Mouse (Mus musculus): Measurements from ENCODE around the gene Mum1.

Mum1 gene

DNA sequence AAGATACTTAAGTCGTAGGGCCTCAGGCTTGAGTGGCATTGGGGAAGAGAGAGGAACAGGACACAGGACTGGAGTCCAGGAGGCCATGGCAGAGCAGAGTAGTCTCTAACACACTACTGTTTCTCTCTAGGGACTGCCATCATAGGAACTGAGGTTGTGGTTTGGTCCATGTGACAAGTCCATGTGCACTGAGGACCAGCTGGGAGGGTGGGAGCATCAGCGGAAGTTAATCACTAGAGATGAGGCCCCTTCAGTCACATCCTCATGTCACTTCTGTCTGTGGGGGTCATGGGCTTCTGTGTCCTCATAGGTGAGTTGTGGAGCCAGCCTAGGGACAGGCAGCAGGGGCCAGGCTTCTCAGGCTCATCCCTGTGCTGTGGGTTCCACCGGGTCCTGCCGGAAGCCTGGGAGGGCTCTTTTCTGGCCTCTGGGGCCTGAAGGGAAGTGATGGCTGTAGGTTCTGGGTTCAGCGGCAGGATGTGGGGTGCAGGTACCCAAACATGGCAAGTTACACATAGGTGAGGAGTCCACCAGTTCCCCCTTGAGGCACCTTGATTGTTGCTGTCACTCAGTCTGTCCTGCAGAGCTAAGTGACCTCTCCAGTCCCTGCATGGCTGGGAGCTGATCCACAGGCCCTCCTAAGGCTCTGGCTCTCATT is 45.1 kb downstream of the Mum1 start:
- no peak for DNase-seq (ENCODE audit: low spot score in 2 of 2)

- no peak for DNase-seq (ENCODE audit: low spot score in 2 of 2)
Measured at GRCm38 (mm10) chr10:80271870-80272585, 45.8 kb downstream of the Mum1 start.

DNA sequence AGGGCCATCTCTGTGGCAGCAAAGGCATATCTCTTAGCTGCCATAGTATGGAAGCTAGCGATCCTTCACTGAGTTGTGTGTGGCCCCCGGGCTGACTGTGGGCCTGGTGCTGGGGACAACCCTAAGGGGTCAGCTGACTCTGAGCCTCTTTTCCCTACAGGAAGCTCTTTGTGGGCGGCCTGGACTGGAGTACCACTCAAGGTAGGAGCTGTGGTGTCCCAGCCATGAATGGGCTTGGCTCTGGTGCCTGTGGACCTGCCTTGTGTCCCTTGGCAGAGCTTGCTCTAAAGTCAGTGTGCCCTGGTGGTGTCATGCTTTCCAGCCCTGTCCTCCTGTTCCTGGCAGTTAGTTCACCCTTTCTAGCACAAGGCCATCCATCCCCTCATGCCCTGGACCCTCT is 47.6 kb downstream of the Mum1 start:
- DNase-seq (ENCODE audit: low spot score in 2 of 2): no peak

GRCm38 (mm10) chr10:80276238-80276637 is 50.0 kb downstream of the Mum1 start:
- no peak for DNase-seq (ENCODE audit: low spot score in 2 of 2)

GRCm38 (mm10) chr10:80278390-80278789 is 52.2 kb downstream of the Mum1 start:
- DNase-seq (ENCODE audit: low spot score in 2 of 2): no peak

DNA sequence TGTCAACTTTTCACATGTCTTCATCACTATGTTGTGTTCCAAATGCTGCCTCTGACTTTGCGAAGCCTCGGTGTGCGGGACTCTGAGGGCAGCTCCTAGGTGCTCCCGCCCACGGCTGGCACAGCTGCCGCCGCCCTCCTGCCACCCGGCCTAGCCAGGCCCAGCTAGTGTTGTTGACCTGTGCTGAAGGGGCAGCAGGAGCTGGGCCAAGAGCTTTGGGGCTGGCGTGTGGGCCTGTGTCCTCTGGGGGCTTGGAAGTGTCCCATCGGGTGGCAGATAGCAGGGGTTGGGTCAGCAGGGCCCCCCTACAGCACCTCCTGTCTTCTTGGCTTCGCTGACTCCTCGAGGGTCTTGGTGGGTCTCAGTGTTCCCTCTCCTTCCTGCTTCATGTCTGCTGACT is 53.0 kb downstream of the Mum1 start:
- no peak for DNase-seq (ENCODE audit: low spot score in 2 of 2)

DNA sequence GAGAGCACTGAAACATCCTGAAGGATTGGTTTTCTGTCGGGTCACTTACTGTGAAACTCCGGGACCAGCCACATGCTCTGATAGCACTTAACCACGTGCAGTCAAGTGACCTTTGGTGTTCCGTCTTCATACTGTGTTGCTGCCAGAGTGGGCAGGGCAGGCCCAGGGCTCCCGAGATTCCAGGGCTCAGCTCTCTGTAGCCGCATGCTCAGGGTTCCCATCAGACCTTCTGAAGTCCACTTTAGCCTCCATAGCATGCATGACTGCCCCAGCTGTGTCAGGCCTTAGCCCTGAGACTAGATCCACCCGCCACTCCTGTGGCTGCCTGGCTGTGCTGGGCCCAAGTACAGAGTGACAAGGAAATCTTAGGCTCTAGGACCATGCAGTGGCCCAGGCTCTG is 55.1 kb downstream of the Mum1 start:
- DNase-seq (ENCODE audit: low spot score in 2 of 2): peak in 1 of 2 experiments; percentile 64

GRCm38 (mm10) chr10:80281921-80282371 is 55.7 kb downstream of the Mum1 start:
- DNase-seq (ENCODE audit: low spot score in 2 of 2): no peak

GRCm38 (mm10) chr10:80282481-80283441 is 56.5 kb downstream of the Mum1 start:
- no peak for DNase-seq (ENCODE audit: low spot score in 2 of 2)

- no peak for DNase-seq (ENCODE audit: low spot score in 2 of 2)
Measured at GRCm38 (mm10) chr10:80285222-80286070, 59.2 kb downstream of the Mum1 start.

GRCm38 (mm10) chr10:80288097-80288496 is 61.9 kb downstream of the Mum1 start:
- no peak for DNase-seq (ENCODE audit: low spot score in 2 of 2)

DNA sequence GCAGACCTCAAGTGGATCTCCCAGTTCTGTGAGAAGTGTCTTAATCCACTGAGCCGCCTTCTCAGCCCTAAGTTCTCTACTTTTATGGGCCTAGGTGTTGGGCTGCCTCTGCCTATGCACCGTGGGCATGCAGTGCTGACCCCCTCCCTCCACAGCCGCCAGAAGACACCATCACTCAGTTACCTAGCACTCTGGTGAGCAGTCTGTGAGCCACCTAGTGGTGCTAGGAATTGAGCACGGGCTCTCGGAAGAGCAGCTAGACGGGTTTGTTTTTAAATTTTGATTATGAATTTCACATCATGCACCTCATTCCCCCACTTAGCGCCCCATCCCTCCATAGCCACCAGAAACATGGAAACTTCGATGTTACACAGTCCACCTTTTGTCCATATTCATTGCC is 62.4 kb downstream of the Mum1 start:
- no peak for DNase-seq (ENCODE audit: low spot score in 2 of 2)

DNA sequence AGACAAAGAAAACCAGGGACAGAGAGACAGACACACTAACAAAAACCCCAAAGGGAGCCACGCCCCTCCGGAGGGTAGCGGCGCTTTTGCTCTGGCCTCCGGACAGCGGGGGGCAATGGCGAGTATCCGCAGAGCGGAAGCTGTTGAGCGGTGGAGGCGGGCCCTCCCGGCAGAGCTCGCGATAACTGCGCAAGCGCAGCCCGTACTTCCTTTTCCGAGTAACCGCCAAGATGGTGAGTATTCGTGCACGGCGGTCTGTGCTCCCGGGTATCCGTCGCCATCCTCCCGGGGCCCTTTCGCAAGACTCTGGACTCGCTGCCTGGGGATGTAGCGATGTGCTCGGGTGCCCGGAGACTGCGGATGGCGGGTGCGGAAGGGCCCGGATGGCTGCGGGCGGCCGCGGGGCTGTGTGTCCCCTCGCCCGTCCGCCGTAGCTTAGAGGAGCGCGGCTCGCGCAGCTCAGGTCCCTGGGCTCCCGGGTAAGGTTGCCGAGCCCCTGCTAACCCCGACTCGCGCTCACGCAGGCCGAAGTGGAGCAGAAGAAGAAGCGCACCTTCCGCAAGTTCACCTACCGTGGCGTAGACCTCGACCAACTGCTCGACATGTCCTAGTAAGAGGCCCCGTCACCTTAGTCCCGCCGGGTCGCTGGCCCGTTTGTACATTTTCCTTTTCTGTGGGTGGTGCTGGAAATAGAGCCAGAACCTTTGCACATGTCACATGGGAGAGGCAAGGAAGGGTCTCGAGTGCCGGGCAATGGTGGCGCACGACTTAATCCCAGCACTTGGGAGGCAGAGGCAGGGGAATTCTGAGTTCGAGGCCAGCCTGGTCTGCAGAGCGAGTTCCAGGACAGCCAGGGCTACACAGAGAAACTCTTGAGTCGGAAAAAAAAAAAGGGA is 66.3 kb downstream of the Mum1 start, which contains the start of gene Rps15:
Rps15 (plus strand) TSS at position 203 of the 896 bp plus-strand sequence.
- DNase-seq (ENCODE audit: low spot score in 2 of 2): peak; percentile 89 to 93

- no peak for DNase-seq (ENCODE audit: low spot score in 2 of 2)
Measured at GRCm38 (mm10) chr10:80293325-80293724, 67.1 kb downstream of the Mum1 start.
